ENCODE assay signal across 17 mouse cellular contexts in the genomic region with DNA sequence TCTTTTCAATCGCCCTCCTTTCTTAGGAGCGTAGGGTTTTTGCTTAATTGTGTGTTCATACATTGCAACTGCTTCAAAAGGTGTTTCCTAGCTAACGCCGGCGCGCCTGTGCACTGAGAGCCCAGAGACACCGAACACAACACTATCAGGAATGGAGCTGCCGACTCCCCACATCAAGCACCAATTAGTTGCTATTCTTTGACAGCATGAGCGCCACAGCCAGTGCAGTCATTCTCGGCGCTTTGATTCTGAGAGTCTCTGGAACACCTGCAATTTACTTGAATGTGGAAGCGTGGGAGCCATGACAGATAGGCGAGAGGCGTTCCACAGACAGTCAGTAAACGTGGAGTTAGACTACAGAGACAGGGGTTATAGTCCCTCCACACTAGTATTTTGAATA. TPM values are rescaled to one million over a fixed set of nuclear protein-coding genes. Genes with fewer than 3 reads are reported as not detected.
DNase-seq lines count a peak whose midpoint lies in the region; ATAC-seq and TF ChIP-seq lines count a peak whose summit lies in the region.
"Had no signal": no experiment of that assay in that cellular context is flagged by ENCODE, and none has a peak within 500 bp of the region (broad histone marks: within the 10 kb centered on the region; RNA-seq: fewer than 3 reads in every experiment).

No protein-coding gene starts in this region.

- H3K9me3 ChIP-seq in limb, embryonic 14.5 days (ENCODE audit: control insufficient read depth, low read length): no peaks in the 10 kb centered on the region

- H3K4me3 ChIP-seq in gastrocnemius, adult 2 months: peak overlapping the region; percentile 82
- no peak overlapping the region for H3K4me3 ChIP-seq in limb, embryonic 14.5 days (replicated peaks; ENCODE audit: low read length)

- 74% methylated on average over 15 of the region's 15 CpGs for WGBS in limb, embryonic 14.5 days

- DNase-seq in gastrocnemius, adult 2 months: no peak
- DNase-seq in gastrocnemius, postnatal 14 days: no peak
- peak; percentile 2 to 20 for DNase-seq in left cerebral cortex, adult 9 months (ENCODE audit: low spot score in 2 of 2)
- DNase-seq in left cerebral cortex, postnatal 4 days: no peak
- DNase-seq in ZHBTc4 (ENCODE audit: low read depth, low spot score): peak; percentile 15
- no peak for DNase-seq in limb, embryonic 14.5 days (ENCODE audit: low spot score)
- DNase-seq in kidney, postnatal 10 days: no peak
- DNase-seq: cerebellum, adult 18-20 months; liver; thymus, postnatal 4 days had no signal

- peaks cover 14% of the 10 kb centered on the region for H3K4me1 ChIP-seq in limb, embryonic 14.5 days (ENCODE audit: control insufficient read depth, insufficient read depth, low read length)

- H3K4me2 ChIP-seq in limb, embryonic 14.5 days (replicated peaks; ENCODE audit: low read depth, low read length, severe bottlenecking): no peak overlapping the region

- H3K27me3 ChIP-seq in limb, embryonic 14.5 days (ENCODE audit: control insufficient read depth, insufficient read depth, low read length): no peaks in the 10 kb centered on the region

- H3K27ac ChIP-seq in gastrocnemius, adult 2 months: peak overlapping the region; percentile 98
- no peak overlapping the region for H3K27ac ChIP-seq in limb, embryonic 14.5 days (replicated peaks; ENCODE audit: low read depth, low read length)

- no peak for TF ChIP-seq POLR2A in limb, embryonic 14.5 days (IDR thresholded peaks at IDR 0.05; ENCODE audit: borderline replicate concordance, extremely low read depth, insufficient read depth, insufficient read length)

- intact Hi-C loops in gastrocnemius, adult 2 months (cut with DNase I): no loop called here
- intact Hi-C loops in gastrocnemius, postnatal 14 days (cut with DNase I; ENCODE audit: low total_unique reads): no loop called here
- intact Hi-C loops in left cerebral cortex, postnatal 4 days (cut with DNase I): no loop called here

- H3K36me3 ChIP-seq in limb, embryonic 14.5 days (ENCODE audit: control insufficient read depth, insufficient read depth, low read length): no peaks in the 10 kb centered on the region

- no peak for TF ChIP-seq CTCF in gastrocnemius, adult 2 months (IDR thresholded peaks at IDR 0.05)

- no peak overlapping the region for H3K9ac ChIP-seq in limb, embryonic 14.5 days (ENCODE audit: low read depth, low read length, severe bottlenecking)

- ATAC-seq in limb, embryonic 14.5 days (ENCODE audit: low FRiP score, low read depth): 0 out of 2 replicates have a peak, but pooled peaks have one; percentile 6

RNA-seq across cellular contexts. Expression of a gene that starts 4.0 kb away (rescaled TPM):
- 100 to 1,000 TPM; 136 to 171 TPM for total RNA-seq in gastrocnemius, adult 2 months (2021)
- 100 to 1,000 TPM in 1 of 2 experiments, 10 to 100 TPM in 1; 30.7 to 128 TPM for total RNA-seq in gastrocnemius, postnatal 14 days (2021)
- not detected for total RNA-seq in left cerebral cortex, postnatal 4 days (2021)
- polyA plus RNA-seq in limb, embryonic 14.5 days (2012; rRNA removed): 0.54 and 0.79 TPM in 2 replicates
- 0.66 and 1.2 TPM in 2 replicates for polyA plus RNA-seq in limb, embryonic 14.5 days (2014; fragmentation: Nextera tagmentation; extraction: Ambion mirVana)
- total RNA-seq: hematopoietic stem cell, adult 5-6 weeks; layer of hippocampus, postnatal 25 days; monocyte, adult 5-6 weeks had no signal
- polyA plus RNA-seq: embryonic facial prominence, embryonic 11.5 days; lung, adult 2 months; neural tube, embryonic 14.5 days; testis, adult 2 months had no signal

Comparison
In these comparisons a context has a peak if more than half of its experiments do, and no peak if none do; other contexts are left out.
1. DNase-seq: peak in left cerebral cortex, adult 9 months (2 of 2) and ZHBTc4 (single experiment); none in gastrocnemius, adult 2 months (single experiment), gastrocnemius, postnatal 14 days (single experiment), left cerebral cortex, postnatal 4 days (single experiment), limb, embryonic 14.5 days (single experiment) and kidney, postnatal 10 days (single experiment).
2. RNA of a gene that starts 4.0 kb away (total RNA-seq): 136 to 171 TPM in gastrocnemius, adult 2 months and 30.7 to 128 TPM in gastrocnemius, postnatal 14 days; not detected in left cerebral cortex, postnatal 4 days; every median in the first group is over 10 times any median in the second.